Mouse (Mus musculus) MEL (cell line): ENCODE measurements at regions not wholly inside any gene's neighbourhood (a gene's known extent, or its start where the extent isn't known, plus 50 kb on each side); places are given as distances from the start of the nearest gene placed in this dataset.

ENCODE experiments used
- DNase-seq: peaks from one replicate; pipeline ENCODE4 v3.0.0; 2011; ENCODE audit warnings: low read depth, low spot score
- H3K27ac ChIP-seq: 2 replicates; pipeline ENCODE4 v1.5.1; 2012; ENCODE audit warnings: low read depth, mild to moderate bottlenecking, control low read depth, low read length, moderate library complexity; ENCODE audit not compliant: control insufficient read depth
- H3K27me3 ChIP-seq, 2 experiments: fragments of 150-350 bp in 1 of 2; sonication (generic) in 1 of 2; 2 replicates each; pipeline ENCODE4 v1.6.1; 2012; ENCODE audit warnings: low read length in 2 of 2, mild to moderate bottlenecking in 2 of 2, improper control_type of control experiment in 1 of 2, moderate library complexity in 1 of 2; ENCODE audit not compliant: insufficient read depth in 2 of 2, control insufficient read depth in 1 of 2
- H3K36me3 ChIP-seq, 2 experiments: 2 replicates each; pipeline ENCODE4 v1.6.1; 2012 to 2014; ENCODE audit warnings: low read length in 2 of 2, improper control_type of control experiment in 1 of 2, inconsistent platforms in 1 of 2, mild to moderate bottlenecking in 1 of 2; ENCODE audit not compliant: insufficient read depth in 2 of 2, control insufficient read depth in 1 of 2
- H3K4me1 ChIP-seq, 2 experiments: fragments of 150-350 bp in 1 of 2; sonication (generic) in 1 of 2; 2 replicates each; pipeline ENCODE4 v1.6.1; 2012; ENCODE audit warnings: low read length in 2 of 2, improper control_type of control experiment in 1 of 2, mild to moderate bottlenecking in 1 of 2; ENCODE audit not compliant: insufficient read depth in 2 of 2, control insufficient read depth in 1 of 2
- H3K4me3 ChIP-seq, 2 experiments: fragments of 150-350 bp in 1 of 2; sonication (generic) in 1 of 2; 2 replicates each; pipeline ENCODE4 v1.5.1; 2012; ENCODE audit warnings: low read depth in 2 of 2, low read length in 2 of 2, mild to moderate bottlenecking in 2 of 2, moderate library complexity in 2 of 2, control low read depth in 1 of 2, improper control_type of control experiment in 1 of 2; ENCODE audit not compliant: control insufficient read depth in 1 of 2, insufficient read depth in 1 of 2
- H3K79me2 ChIP-seq: 2 replicates; pipeline ENCODE4 v1.6.1; 2012; ENCODE audit warnings: mild to moderate bottlenecking, low read length, moderate library complexity; ENCODE audit not compliant: control insufficient read depth, poor library complexity, insufficient read depth
- H3K9ac ChIP-seq: 2 replicates; pipeline ENCODE4 v1.6.1; 2012; ENCODE audit warnings: low read depth, mild to moderate bottlenecking, control low read depth, low read length, moderate library complexity; ENCODE audit not compliant: control insufficient read depth, poor library complexity, severe bottlenecking
- H3K9me3 ChIP-seq: fragments of 150-350 bp; sonication (generic); replicated peaks from 2 replicates; pipeline ENCODE4 v1.6.1; 2012; ENCODE audit warnings: mild to moderate bottlenecking, low read length, improper control_type of control experiment, moderate library complexity; ENCODE audit not compliant: insufficient read depth
- BHLHE40 ChIP-seq: IDR thresholded peaks from 2 replicates; pipeline ENCODE4 v1.6.1; 2012; ENCODE audit warnings: low read depth, mild to moderate bottlenecking, inconsistent platforms, low read length, improper control_type of control experiment, borderline replicate concordance
- CHD1 ChIP-seq: IDR thresholded peaks from 2 replicates; pipeline ENCODE4 v1.6.1; 2012; ENCODE audit warnings: low read depth, mild to moderate bottlenecking, inconsistent platforms, low read length, improper control_type of control experiment
- E2F4 ChIP-seq: IDR thresholded peaks from 2 replicates; pipeline ENCODE4 v1.6.1; 2011; ENCODE audit warnings: low read depth, low read length, improper control_type of control experiment, borderline replicate concordance
- ELF1 ChIP-seq: IDR thresholded peaks from 2 replicates; pipeline ENCODE4 v1.6.1; 2014; ENCODE audit warnings: low read depth, mild to moderate bottlenecking, inconsistent platforms, low read length, improper control_type of control experiment, moderate library complexity
- EP300 ChIP-seq, 2 experiments: IDR thresholded peaks; 2 replicates each; pipeline ENCODE4 v1.6.1; 2011; ENCODE audit warnings: improper control_type of control experiment in 2 of 2, low read length in 2 of 2, low read depth in 1 of 2, mild to moderate bottlenecking in 1 of 2
- GATA1 ChIP-seq: IDR thresholded peaks from 2 replicates; pipeline ENCODE4 v1.6.1; 2011; ENCODE audit warnings: low read depth, low read length, improper control_type of control experiment
- HCFC1 ChIP-seq: IDR thresholded peaks from 2 replicates; pipeline ENCODE4 v1.6.1; 2012; ENCODE audit warnings: low read depth, mild to moderate bottlenecking, inconsistent platforms, low read length, improper control_type of control experiment, moderate library complexity
- JUND ChIP-seq: IDR thresholded peaks from 2 replicates; pipeline ENCODE4 v1.6.1; 2011; ENCODE audit warnings: low read depth, mild to moderate bottlenecking, improper control_type of control experiment, low read length
- KAT2A ChIP-seq: conservative IDR thresholded peaks from 2 replicates; pipeline ENCODE4 v1.6.1; 2012; ENCODE audit warnings: low read depth, low read length, improper control_type of control experiment, inconsistent platforms
- MAX ChIP-seq: IDR thresholded peaks from 2 replicates; pipeline ENCODE4 v1.6.1; 2011; ENCODE audit warnings: low read length, improper control_type of control experiment
- NRF1 ChIP-seq: IDR thresholded peaks from 2 replicates; pipeline ENCODE4 v1.6.1; 2014; ENCODE audit warnings: low read depth, mild to moderate bottlenecking, inconsistent platforms, low read length, improper control_type of control experiment, moderate library complexity; ENCODE audit not compliant: poor library complexity, insufficient read depth, severe bottlenecking
- POLR2A ChIP-seq, 2 experiments: IDR thresholded peaks; 2 replicates each; pipeline ENCODE4 v1.6.1; 2011 to 2012; ENCODE audit warnings: low read length in 2 of 2, mild to moderate bottlenecking in 2 of 2, control low read depth in 1 of 2, improper control_type of control experiment in 1 of 2, low read depth in 1 of 2, moderate library complexity in 1 of 2; ENCODE audit not compliant: control insufficient read depth in 1 of 2, insufficient read depth in 1 of 2, poor library complexity in 1 of 2
- POLR2AphosphoS5 ChIP-seq: IDR thresholded peaks from 2 replicates; pipeline ENCODE4 v1.6.1; 2012; ENCODE audit warnings: low read depth, borderline replicate concordance, mild to moderate bottlenecking, inconsistent platforms, low read length, moderate library complexity, mixed read lengths
- RCOR1 ChIP-seq: IDR thresholded peaks from 2 replicates; pipeline ENCODE4 v1.6.1; 2012; ENCODE audit warnings: low read depth, mild to moderate bottlenecking, inconsistent platforms, low read length, improper control_type of control experiment
- SIN3A ChIP-seq: IDR thresholded peaks from 2 replicates; pipeline ENCODE4 v1.6.1; 2012; ENCODE audit warnings: low read length, improper control_type of control experiment, inconsistent platforms
- TAL1 ChIP-seq: IDR thresholded peaks from 2 replicates; pipeline ENCODE4 v1.6.1; 2012; ENCODE audit warnings: mild to moderate bottlenecking, inconsistent platforms, low read length, moderate library complexity, mixed read lengths
- TBP ChIP-seq: IDR thresholded peaks from 2 replicates; pipeline ENCODE4 v1.8.0; 2011; ENCODE audit warnings: low read depth, low read length, improper control_type of control experiment
- USF1 ChIP-seq: IDR thresholded peaks from 2 replicates; pipeline ENCODE4 v1.6.1; 2014; ENCODE audit warnings: low read depth, mild to moderate bottlenecking, inconsistent platforms, low read length, improper control_type of control experiment, moderate library complexity
- USF2 ChIP-seq, 2 experiments: IDR thresholded peaks; 2 replicates each; pipeline ENCODE4 v1.6.1; 2011 to 2012; ENCODE audit warnings: improper control_type of control experiment in 2 of 2, low read length in 2 of 2, borderline replicate concordance in 1 of 2, inconsistent platforms in 1 of 2, low read depth in 1 of 2, mild to moderate bottlenecking in 1 of 2; ENCODE audit not compliant: insufficient read depth in 1 of 2
- ZNF384 ChIP-seq: IDR thresholded peaks from 2 replicates; pipeline ENCODE4 v1.6.1; 2012; ENCODE audit warnings: low read depth, mild to moderate bottlenecking, inconsistent platforms, low read length, improper control_type of control experiment

DNA sequence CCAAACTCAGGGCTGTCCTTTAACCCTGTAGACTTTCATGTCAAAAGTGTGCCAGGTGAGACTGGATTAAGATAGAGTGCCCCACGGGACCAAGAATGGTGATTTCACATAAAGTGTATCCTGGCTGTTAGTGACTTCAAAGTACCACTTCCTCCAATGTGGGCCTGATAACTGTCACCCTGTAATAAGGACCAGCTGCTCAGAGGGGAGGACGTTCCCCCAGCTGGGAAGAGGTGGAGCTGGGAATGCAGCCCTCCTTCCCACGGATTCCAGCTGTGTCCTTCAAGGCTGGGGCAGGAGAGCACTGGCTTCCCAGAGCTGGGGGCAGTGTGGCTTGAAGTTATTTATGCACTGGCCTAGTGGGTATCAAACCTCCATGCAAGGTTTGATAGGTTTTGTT is 89.7 kb upstream of the Kcng1 start:
- Histone ChIP-seq H3K9me3 (no peaks in the 10 kb centered on the region), H3K79me2 (no peaks in the 10 kb centered on the region), H3K4me1 (no peaks in the 10 kb centered on the region), H3K4me3 (no peak overlapping the region), H3K27me3 (no peaks in the 10 kb centered on the region), H3K36me3 (no peaks in the 10 kb centered on the region), H3K9ac (no peak overlapping the region), H3K27ac (no peak overlapping the region)
- no peak for DNase-seq
- no peak for TF ChIP-seq RCOR1
- no peak for TF ChIP-seq TAL1
- TF ChIP-seq TBP: no peak
- no peak for TF ChIP-seq BHLHE40
- no peak for TF ChIP-seq POLR2A (IDR thresholded peaks at IDR 0.05; ENCODE audit: control insufficient read depth in 1 of 2, insufficient read depth in 1 of 2, low read depth in 1 of 2, low read length in 2 of 2, poor library complexity in 1 of 2)
- TF ChIP-seq ZNF384: no peak
- no peak for TF ChIP-seq USF2 (IDR thresholded peaks at IDR 0.05; ENCODE audit: borderline replicate concordance in 1 of 2, insufficient read depth in 1 of 2, low read depth in 1 of 2, low read length in 2 of 2)
- no peak for TF ChIP-seq USF1
- TF ChIP-seq MAX: no peak
- TF ChIP-seq HCFC1: no peak
- no peak for TF ChIP-seq E2F4
- no peak for TF ChIP-seq CHD1

DNA sequence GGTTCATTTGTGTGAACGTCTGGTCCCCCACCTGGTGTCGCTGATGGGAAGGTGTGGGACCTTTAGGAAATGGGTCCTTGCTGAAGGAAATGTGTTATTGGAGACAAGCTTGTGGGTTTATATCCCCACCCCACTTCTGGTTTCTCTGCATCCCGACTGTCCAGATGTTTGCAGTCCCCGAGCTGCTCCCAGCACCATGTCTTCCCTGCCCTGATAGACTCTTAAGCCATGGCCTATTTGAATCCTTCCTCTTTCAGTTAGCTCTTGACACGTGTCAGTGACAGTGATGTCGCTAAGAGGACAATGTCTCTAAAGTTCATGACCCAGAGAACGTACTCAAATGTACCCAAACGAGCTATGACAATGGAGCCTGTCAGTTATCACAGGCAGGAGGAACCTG is 77.7 kb upstream of the Kcng1 start:
- Histone ChIP-seq H3K36me3 (no peaks in the 10 kb centered on the region), H3K27me3 (no peaks in the 10 kb centered on the region), H3K79me2 (no peaks in the 10 kb centered on the region), H3K9me3 (no peaks in the 10 kb centered on the region), H3K9ac (no peak overlapping the region), H3K27ac (no peak overlapping the region), H3K4me3 (no peak overlapping the region), H3K4me1 (no peaks in the 10 kb centered on the region)
- TF ChIP-seq ELF1 (no peak), ZNF384 (no peak), USF2 (IDR thresholded peaks at IDR 0.05; ENCODE audit: borderline replicate concordance in 1 of 2, insufficient read depth in 1 of 2, low read depth in 1 of 2, low read length in 2 of 2) (no peak), JUND (no peak), EP300 (IDR thresholded peaks at IDR 0.05; ENCODE audit: low read depth in 1 of 2, low read length in 2 of 2) (no peak), NRF1 (no peak), KAT2A (no peak), POLR2AphosphoS5 (no peak), GATA1 (no peak), SIN3A (no peak)
- DNase-seq: no peak
